Mouse (Mus musculus) lung, postnatal 36 days (tissue): Measurements from ENCODE around the gene Lias.

Experiments used
- DNase-seq: peaks from one replicate; pipeline ENCODE4 v3.0.0; 2022; ENCODE audit warnings: mixed read lengths

The Lias gene

DNA sequence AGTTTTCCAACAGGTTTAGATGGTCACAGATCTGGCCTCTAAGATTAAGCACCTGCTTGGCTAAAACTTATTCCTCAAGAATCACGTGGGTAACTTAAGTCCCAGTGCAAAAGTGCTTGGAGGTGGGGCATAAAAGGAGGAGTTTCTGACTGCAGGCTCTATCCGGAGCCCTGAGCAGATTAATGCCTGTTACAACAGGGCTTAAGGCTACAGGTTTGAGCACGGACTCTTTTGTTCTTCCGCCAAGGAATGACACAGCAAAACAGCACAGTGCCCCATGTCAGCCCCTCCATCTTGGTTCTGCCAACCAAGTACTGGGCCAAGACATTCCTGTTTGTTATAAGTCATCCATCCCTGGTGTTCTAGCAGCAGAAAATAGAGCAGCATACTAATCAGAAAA, 37.0 kb downstream of the Lias start:
- peak; percentile 66 for DNase-seq

DNA sequence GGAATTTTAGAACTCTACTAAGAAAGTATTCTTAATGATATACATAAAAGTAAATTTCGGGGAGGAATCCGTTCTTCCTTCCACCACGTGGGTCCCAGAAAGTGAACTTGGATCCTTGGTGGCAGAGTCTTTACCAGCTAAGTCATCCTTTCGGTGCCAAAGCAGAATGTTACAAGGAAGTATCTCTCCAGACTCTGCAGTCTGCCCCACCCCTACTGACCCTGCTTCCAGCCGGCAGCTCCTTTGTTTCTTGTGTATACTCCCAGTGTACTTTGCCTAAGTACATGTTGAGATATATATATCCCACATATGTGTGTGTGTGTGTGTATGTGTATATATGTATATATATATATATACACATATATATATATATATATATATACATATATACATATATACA, 38.1 kb downstream of the Lias start:
- no peak for DNase-seq

DNA sequence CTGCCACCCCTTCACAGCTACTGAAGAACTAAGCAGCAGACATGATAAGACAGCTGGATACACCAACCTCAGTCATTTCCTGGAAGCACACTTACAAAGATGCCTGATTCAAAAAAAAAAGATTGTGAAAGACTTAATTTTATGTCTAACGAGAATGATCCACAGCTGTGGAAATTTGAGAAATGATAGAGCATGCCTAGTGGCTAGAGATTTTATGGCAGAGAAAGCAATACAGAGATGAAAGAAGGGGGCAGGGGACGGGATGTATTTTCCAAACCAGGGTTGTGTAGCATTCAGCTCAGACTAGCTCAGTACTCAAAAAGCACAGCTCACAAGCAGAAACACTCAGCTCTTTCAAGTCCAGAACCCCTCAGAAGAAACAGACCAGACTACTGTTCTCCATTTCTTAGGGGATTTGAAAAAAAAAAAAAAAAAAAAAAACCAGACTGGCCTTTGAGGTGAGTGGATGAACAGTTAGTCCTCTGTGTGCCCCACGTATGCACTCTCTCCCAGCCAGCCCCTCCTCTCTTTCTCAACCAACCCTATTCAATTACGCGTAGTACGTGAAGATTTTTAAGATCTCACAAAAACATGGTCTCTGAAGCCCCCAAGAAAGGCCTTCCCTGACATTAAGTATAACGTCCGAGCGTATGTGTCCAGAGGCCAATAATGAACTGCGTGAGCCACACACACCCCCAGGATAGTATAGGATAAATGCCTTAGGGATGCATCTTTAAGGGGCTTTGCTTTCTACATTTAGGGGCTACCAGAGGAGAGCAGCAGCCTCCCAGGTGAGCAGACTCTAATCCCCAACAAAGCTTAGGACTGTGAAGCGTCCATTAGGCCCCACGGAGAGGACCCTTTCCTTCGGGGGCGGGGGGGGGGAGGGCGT, 43.4 kb downstream of the Lias start:
- no peak for DNase-seq

DNA sequence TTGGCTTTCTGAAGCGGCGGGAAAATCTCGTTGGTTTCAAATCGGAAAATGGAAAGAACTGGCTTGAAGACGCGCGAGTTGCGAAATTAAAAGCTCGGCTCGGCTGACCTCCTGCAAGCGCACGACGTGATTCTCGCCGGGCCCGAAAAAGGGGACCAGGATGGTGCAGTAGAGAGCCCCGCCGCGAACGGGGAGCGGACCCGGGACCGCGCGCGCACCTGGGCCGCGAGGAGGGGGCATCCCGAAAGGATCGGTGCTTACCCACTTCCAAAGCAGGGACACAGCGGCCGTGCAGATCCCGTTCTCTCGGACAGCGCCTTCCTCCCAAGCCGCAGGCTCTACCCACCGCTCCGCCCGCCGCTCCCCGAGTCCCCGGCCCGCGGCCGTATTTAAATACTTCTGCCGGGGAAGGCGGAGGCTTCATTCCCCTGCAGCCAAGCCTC, 44.1 kb downstream of the Lias start:
- peak; percentile 54 for DNase-seq

DNA sequence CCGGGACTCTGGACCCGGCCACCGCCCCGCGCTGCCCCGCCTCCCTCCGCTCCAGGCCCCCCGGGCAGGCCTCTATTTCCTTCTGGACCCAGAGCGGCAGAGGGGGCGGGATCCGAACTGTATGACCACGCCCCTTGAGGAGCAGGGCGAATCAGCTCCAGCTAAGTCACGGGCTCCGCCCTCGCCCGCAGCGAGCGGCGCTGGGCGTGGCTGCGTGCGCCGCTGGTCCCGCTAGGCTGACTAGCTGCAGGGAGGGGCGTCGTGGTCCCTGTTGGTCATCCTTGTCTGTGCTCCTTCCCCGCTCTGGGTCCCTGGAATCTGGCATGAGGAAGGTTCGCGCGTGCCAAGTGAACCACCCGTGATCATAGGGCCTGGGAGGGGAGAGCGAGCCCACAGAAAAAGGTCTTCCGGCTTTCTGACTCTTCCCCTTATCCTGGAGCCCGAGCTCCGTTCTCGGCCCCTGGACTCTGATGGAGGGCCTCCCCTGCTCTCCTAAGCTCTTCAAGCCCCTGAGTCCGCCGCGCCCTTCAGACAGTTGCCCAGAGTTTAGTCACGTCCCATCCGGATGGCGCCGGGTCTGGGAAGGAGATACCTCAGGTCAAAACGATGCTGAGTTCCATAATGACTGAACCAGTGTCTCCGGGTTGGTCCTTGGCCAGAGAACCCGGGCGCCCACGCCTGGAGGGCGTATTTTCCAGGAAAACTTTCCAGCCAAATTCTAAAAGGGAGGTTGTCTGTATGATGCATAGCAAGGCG, 44.7 kb downstream of the Lias start, which contains the start of gene Ugdh:
Gene Ugdh, minus strand, starts transcription at position 144 of the 756 bp plus-strand sequence.
- DNase-seq, result peak; percentile 99

DNA sequence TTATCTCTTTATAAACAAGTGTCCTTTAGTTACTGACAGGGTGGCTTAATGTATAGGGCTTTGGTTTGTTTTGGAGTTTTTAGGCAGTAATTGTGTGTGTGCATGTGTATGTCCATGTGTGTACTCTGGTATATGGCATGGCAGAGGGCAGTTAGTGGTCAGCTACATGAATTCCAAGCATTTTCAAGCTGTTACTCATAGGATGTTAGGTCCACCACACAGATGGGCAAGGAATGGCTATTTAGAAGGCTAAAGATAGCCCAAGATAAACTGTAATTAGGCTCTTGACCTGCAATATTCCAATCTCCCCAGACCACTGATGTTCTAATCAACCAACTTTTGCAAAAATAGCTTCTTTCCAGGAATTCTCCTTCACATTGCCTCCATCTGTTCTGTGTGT, 46.7 kb downstream of the Lias start:
- DNase-seq, result no peak

DNA sequence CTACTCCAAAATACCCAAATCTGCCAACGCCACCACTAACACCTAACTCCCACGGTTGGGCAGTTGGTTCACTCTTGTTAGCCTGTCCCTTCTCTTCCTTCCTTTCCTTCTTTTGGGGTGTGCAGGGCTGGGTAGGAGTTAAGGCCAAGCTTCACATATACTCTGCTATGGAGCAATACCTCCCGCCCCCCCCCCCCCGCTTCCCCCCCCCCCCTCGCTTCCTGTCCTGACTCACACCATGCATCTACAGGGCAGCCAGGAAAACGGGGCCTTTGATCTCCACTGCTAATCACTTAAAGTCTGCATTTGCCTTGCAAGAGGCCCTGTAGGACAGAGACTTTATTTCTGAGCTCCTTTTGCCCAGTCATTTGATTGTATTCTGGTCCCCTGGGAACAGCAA, 53.7 kb downstream of the Lias start:
- no peak for DNase-seq

DNA sequence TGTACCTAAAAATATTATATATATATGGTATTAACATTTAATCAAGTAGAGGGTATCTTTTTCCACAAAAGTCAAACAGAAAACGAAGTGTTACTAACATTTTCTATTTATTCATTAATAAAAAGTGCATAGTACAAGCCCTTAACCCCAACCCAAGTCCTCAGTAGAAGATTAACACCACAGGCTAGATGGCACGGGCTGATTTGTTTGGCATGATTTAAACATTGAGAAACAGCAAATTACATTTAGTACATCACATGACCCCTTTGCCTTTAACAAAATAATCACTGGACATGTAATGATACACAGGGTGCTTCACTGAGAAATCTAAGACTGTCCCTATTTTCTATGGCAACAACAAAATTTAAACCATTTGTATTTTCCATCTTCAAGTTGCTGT, 55.5 kb downstream of the Lias start:
- DNase-seq, result no peak

DNA sequence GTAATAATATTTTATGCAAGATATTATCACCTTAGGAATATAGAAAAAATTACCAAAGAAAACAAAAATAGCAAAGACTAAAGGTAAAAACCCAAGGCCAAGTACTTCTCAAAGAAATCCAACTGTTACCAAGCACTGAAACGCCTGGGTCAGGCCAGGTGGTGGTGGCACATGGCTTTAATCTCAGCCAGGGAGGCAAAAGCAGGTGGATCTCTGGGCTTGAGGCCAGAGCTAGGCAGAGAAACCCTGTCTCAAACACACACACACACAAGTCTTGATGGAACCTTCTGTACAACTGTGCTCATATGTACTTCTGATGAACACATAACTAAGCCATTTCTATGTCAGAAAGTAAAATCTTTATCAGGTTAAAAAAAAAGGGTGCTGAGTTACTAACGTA, 56.5 kb downstream of the Lias start:
- no peak for DNase-seq

DNA sequence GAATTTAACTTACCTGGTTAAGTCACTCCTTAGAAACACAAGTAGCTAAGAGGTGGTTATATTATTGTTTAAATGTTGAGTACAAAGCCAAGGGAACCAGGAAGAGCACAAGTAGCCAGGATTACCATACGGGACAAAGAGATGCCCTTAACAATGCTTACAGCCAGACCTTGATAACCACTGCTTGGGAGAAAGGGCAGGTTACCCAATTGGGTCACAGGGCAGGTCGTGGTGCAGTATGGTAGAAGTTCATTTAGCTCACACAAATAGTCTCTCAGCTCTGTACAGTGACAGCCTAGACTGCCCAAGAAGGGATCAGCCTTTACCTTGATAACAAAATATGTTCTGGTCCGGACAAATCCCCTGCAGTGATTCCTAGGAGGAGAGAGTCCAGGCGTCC, 57.6 kb downstream of the Lias start:
- DNase-seq, result no peak

DNA sequence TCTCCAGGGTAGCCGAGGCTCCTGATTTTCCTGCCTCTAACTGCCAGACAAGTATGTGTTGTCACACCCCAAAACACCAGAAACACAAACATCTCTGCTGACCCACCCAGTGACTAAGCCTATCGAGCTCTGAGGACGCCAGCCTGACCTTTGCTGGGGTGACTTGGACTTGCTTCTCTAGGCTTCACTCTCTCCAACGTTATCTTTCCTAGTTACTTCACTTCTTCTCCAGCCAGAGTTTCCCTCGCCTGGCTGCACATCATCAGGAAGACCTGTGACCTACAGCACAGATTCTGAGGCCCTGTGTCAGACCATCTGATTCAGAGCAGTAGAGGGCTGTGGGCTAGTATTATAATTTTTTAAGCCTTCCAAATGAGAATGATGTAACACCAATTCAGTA, 63.5 kb downstream of the Lias start:
- DNase-seq, result peak; percentile 41

DNA sequence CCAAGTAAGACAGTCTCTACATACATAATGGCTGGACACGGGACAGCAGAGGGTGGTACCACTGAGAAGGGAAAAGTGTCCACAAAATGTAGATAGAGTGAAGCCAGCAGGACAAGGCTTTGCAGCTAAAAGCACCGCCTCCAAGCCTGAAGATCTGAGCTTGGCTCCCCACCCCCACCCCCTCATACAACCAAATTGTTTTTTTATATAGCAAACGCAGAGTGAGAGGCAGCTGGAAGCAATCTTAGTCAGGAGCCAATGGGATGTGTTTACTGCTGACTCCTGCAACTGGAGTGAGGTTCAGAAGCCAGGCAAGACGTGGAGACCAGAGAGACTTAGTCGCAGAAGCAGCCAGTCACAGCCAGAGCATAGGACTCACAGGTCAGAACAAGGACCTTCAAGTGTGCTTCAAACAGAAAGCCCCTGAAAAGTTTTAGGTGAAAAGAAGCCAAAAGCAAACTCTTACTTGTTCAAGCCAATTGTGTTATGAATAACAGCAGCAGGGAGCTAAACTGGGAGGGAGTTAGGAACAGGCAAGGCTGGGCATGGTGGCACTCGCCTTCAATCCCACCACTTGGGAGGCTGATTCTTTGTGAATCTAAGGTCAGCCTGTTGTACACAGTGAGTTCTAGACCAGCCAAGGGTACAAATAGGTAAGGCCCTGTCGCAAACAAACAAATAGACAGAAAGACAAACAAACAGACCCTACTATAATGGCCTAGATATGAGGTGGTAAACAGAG, 66.0 kb downstream of the Lias start:
- DNase-seq, result peak; percentile 62

DNA sequence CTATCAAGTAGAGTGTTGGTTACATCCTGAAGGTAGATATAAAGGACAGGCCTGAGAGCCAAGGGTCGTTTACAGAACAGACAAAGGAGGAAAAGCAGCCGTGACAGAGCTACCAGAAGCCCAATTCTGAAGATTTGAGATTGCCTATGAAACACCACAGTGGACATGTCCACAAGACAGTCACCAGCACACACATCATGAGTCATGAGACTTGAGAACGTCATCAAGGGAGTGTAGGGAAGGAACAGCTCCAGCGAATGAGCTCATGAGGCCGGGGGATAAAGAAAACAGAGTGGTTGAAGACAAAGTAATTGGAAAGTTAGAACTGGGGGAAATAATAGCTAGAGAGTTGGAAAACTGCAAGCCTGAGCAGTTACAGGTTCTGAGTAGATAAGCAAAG, 66.5 kb downstream of the Lias start:
- no peak for DNase-seq

DNA sequence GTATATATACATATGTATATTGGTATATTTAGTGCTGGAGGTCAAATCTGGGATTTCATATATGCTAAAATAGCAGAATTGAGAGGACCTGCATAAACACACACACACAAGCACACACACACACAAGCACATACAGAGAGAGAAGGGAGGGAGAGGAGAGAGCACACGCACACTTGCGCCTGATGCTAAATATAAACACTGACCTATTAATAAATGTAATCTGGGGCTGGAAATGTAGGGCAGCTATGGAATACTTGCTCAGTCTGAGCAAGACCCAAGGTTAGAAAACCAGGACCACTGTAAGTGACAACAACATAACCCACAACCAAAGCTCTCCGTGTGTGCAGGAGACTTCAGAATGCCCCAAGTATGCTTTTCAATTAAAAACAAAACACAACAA, 68.2 kb downstream of the Lias start:
- no peak for DNase-seq
